Mouse (Mus musculus): ENCODE measurements at regions not wholly inside any gene's neighbourhood (a gene's known extent, or its start where the extent isn't known, plus 50 kb on each side); places are given as distances from the start of the nearest gene placed in this dataset.
A peak's percentile ranks its signal among the peaks of the same experiment; 100 is the strongest.

DNA sequence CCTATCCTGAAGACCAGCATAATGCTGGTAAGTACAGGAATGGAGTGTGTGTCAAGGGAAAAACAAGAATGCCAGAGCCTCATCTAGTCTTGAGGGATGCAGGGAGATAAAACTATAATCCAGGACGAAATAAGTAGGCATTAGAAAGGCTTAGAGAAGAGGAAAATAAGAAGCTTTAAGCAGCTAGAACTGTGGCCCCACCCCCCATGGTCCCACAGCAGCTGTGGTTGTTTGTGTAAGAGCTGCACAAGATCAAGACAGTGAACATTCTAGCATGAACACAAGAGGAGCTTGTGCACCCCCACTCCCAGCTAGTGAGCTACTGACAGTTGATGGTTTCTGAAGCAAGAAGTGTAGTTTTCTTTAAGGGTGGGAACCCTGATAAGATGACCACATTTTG is 315.9 kb downstream of the Tmem135 start:
- DNase-seq (ENCODE audit: low read depth, low spot score) = no peak

DNA sequence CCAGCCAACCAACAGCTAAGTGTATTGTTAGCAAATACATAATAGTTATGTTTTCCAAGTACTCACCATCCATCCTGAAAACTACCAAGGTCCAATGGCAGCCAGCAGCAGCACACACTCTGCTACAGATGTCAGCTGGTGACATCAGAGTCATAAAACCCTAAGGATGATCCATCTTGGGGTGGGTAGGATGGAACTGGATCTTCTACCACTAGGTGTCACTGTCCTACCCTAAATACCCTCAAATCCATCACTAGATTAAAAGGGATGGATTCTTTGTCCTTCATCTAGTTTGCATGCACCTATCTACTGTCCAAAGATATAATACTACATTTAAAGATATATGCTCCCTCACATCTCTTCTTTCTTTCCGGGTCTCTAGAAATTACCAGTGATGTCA is 317.7 kb downstream of the Tmem135 start:
- peak; percentile 54 for DNase-seq (ENCODE audit: low read depth, low spot score)

DNA sequence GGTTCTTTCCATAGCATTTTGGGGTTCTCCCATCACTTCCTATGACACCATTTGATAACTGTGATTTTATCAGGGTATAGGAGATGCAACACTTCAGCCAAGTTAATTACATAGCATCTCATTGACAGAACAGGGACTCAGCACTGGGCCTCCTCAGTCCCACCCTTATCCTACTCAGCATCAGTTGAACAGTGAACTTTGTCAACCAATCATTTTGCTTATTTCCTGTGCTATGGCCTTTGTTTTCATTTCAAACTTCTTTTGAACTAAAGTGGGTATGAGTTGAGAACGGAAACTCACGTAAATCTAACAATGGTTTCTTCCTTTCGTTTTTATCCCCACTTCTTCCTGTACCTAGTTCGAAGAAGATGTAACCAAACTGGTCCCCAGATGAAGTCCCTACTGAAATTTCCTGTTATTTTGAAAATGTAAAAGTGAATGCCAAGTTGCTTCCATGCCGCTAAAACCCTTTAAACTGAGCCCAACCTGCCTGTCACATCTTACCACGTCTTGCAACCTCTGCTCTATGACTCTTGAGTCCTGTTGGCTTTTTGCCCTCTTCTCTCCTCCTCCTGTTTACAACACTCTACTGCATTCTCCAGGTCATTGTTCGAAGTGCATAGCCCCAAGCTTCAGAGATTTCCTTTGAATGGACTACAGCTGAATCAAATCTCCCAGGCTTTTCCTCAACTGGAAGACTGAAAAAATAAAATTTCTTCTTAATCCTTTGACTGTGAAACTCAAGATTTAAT is 329.9 kb downstream of the Tmem135 start:
- DNase-seq (ENCODE audit: low read depth, low spot score) = peak; percentile 1

DNA sequence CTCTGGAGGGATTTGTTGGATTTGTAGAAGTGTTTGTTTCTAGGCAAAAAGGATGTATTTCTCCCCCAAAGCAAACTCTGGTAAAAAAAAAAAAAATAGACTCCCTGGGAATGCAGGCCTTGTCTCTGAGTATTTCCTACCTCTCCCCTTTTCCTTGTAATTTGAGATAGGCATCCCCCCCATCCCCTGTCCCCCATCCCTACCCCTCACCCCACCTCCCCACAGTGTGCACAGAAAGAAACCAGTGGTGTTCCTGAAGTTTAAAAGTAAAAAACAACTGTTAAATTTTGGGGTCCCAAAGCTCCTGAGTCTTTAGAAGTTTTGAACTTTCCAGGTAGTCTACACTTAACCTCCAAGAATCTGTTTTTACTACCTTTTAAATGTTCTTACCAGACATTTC is 334.0 kb downstream of the Tmem135 start:
- no peak for DNase-seq (ENCODE audit: low read depth, low spot score)

DNA sequence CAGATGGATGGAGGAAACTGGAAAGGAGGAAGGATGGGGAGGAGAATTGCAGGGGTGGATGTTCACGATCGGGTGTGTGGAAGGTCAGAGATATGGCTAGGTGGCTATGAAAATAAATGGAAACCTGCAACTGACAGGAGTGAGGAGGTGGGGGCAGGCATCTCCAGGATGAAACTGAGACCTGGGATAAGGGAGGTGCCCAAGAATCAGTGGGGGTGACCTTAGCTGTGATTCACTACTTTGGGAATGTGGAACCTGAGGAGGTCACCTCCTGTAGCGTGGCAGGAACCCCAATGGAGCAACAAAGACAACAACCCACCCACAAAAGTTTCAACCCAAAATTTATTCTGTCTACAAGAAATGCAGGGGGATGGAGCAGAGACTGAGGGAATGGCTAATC is 339.6 kb downstream of the Tmem135 start:
- DNase-seq (ENCODE audit: low read depth, low spot score) = no peak

DNA sequence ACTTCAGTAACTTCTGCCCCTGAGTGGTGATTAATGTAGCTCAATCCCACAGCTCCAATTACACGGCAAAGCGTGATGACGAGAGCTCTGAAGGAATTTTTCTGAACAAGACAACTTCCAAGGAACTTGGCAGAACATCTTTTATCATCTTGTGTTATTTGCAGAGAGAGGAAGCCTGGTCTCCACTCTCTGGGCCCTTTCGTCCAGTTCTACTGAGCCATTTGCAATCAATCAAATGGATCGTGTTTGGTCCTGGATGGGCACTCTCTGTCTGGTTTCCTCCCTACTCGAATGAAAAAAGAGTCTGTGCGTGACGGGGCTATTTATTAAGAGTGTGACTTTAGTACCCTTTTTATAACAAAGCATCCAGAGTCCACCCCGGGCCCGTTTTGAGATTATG is 340.4 kb downstream of the Tmem135 start:
- no peak for DNase-seq (ENCODE audit: low read depth, low spot score)

DNA sequence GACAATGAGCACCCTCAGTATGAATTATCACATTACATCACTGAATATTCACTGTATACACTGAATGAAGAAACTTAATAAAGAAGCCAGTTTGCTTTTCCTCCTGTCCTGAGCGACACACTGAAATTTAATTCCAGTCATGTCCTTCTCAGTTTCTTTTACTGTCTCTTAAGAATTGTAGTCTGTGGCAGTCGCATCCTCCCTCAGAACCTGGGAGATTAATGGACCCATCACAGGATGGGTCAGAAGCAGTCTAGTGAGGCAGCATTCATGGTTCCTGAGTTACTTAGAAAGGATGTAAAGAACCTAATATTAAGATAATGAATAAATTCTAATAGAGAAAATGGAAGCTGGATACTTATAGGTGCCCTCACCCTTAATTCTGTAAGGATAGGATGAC is 349.5 kb downstream of the Tmem135 start:
- DNase-seq (ENCODE audit: low read depth, low spot score) = no peak

DNA sequence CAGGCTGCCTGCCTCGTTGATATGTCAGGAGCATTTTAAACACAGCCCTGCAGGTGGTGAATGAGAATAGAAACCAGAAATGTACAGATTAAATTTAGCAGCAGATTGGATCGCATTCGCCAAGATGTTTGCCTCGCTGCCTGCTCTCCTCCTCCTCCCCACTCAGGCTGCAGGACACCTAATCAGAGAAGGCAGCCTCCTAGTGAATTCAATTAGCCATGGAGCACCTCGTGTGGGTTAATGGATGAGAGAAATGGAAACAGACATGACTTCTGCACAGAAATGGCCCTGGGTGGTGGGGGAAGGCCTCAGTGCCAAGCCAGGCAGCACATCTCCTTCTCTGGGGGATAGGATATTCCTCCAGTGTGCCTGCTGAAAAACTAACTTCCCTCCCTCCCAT is 352.8 kb downstream of the Tmem135 start:
- no peak for DNase-seq (ENCODE audit: low read depth, low spot score)

DNA sequence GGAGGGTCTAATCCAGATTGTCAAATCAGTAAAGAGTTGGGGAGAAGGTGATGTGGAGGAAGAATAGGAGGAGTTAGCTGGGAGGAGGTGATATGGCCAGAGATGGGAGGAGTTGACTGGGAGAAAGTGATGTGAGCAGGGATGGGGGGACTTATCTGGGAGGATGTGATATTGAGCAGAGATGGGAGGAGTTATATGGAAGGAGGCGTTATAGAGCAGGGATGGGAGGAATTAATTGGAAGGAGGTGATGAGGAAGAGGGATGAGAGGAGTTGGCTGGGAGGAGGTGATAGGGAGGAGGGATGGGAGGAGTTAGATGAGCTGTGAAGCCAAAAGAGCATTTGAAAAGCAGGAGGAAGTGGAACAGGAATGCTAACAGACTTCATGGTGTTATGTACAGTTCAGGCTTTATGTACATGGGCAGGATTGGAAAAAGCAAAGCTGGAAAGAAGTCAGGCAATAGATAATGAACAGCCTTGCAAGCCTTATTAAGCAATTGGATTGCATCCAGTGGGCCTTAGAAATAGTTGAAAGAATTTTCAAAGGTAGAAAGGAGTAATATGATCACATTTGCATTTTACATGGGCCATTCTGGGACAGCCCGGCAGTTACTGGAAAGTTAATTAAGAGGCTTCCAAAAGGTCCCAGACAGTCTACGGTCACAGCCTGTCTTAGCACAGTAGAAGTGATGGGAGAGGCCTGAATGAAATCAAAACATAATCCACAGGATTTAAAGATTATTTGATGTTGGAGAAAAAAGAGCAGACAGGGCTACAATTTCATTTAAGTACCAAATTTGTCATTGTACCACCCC is 357.4 kb downstream of the Tmem135 start:
- no peak for DNase-seq (ENCODE audit: low read depth, low spot score)

DNA sequence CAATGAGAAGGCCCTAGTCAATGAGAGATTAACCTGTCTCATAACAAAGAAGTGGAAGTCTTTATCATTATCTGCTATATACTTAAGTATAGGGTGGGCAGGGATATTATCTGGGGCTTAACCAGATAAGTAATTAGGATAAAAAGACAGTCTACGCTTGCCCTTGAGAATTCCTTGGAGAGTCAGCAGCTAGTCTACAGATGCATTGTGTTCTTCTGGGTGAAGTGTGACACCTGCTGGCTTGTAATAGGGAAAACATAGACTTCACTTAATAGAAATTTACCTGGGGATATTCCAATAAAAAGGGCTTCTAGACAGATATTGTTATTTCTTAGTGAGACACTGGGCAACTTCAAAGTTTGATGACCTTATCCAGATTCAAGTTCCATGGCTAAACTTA is 361.0 kb downstream of the Tmem135 start:
- DNase-seq (ENCODE audit: low read depth, low spot score) = no peak

DNA sequence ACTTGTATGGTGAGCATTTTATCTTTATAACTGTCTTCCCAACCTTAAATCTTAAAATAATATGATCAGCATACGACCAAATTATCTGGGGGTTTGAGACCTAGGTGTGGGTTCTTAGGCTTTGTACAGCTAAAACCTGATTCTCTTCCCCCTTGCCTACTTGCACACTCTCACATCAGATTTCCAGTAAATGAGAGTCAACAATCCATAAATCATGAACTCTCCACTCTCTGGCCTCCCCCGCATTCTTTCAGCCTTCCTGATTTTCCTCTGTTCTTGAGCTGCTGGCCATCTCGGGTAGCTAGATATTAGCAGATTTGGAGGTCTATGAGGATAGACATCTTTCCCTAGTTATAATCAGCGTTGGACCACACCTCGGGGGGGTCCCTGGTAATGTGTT is 362.7 kb downstream of the Tmem135 start:
- DNase-seq (ENCODE audit: low read depth, low spot score) = no peak

DNA sequence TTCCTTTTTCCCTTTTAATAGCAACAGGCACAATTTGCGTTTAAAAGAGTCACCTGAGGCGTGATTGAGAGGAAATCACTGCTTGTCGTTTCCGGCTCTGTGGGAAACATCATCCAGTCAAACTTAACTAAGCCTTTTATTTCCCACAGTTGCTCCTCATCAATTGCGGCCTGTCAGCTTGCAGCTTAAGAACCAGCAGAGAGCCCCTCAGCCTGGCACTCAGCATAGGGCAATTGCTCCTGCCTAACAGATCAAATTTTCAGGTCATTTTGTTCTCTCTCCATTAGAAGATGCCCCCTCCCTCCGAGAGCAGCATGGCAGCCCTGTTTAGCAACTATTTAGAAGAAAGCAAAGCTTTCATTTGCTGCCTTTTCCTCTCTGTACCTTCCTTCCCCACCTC is 363.9 kb downstream of the Tmem135 start:
- no peak for DNase-seq (ENCODE audit: low read depth, low spot score)

DNA sequence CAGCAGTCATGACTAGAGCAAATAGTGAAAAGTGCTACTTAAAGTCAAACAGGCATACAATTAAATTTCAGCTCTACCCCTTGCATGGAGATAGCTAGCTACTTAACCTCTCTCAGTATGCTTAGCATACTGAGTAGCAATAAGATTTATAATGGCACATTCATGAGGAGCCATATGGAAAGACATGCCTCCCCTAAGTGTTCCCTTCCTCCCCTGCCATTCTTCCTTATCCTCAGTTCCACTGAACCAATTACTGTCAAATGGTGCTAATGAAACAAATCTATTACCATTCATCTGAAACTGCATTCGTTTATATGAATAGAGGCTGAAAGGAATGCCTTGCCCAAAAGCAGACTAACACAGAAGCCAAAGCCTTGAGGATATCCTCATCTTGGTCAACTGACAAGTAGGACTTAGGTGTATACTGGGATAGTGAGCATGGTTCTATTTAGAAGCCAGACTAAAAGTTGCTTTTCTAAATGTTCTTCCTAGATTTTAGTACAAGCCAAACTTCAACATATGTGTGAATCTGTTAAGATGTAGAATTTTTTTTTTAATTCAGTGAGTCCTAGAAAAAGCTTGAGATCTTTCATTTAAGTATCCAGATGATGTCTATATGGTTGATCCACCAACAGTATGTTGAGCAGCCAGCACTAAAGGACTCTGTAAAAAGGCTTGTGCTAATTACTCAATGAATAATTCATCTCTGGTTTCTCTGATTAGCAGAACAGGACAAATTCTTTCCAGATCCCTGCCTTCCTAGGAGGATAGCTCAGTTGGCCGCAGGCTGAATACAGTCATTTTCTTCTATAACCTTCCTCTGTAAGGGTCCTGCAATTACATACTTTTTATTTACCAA is 368.7 kb downstream of the Tmem135 start:
- no peak for DNase-seq (ENCODE audit: low read depth, low spot score)

DNA sequence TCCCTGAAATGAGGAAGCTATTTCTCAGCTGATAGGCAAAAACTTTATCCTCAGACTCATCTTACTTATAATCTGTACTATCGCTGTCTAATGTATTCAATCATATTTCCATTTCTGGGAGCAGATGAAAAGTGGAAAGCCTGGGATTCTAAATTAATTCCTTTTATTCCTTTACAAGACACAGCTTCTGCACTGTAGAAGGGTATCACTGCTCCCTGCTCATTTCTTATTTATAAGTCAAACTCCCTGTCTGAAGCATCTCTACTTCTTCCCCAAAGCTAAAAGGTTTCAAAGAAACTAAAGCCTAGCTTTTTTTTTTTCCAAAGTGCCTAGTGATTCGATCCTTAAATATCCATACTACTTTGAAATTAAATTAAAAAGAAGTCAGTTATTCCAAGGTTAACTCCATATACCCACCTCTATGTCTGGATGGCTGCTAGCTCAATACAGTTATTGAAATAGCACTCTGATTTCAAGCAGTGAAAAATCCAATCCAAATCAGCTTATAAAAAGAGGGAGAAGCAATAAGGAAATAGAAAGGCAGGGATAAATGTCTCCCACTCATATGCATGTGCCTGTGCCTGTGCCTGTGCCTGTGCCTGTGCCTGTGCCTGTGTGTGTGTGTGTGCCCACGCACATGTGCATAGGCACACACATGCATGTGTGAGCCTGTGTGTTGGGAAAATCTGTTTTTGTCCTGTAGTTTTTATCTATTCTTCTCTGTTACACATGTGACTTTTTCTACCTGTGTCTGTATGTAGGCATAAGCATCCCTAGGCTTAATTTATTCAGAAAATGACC is 380.6 kb downstream of the Tmem135 start:
- no peak for DNase-seq (ENCODE audit: low read depth, low spot score)

DNA sequence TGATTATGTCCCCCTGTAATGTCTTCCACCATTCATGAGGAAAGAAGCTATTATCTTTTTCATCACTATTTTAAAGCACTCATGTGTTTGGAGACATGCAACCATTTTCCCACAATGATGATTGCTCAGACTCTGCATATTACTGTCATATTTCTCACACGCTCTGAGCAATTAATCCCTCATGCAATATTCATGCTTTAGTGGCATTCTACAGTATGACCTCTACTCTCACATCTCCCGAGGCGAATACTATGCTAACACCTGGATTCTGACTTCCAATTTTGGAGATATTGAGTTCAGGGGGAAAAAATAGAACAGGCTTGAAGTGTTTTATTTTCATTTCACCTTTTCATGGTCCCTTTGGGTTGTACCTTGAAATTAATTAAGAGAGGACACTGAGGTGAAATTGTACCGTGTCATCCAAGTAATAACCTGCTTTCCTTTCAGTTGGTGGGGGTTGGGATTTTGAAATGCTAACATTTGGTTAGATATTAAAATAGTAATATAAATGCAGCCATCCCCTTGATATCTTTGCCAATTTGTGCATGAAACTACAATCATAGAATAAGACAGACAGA is 405.1 kb downstream of the Tmem135 start:
- DNase-seq (ENCODE audit: low read depth, low spot score) = no peak

DNA sequence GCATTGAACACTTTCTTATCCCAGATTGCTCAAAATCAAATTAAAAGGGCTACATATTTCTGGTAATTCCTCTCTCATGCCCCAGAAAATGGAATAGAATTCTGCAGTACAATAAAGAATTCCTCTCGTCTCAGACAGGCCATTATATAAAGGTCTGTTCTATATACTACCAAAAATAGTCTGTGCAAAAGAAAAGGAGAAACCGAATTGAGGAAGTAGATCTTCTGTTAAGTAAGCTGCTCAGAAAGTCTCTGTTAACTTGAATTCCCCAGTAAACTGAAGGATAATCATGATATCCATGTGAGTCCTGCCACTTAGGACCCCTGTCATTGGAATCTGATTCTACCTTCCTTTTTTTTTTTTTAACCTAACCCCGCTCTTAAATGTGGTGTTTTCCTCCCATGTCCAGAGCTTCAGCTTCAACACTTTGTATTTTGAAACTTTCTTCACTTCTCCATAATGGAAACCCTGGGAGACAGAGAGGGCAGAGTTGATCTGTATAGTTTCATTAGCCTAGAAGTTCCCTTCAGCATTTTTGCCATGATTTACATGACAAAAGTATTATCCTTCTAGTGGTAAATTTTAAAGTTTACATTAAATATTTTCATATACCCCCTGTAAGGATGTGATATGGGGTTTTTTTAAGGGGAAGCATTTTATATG is 406.1 kb downstream of the Tmem135 start:
- no peak for DNase-seq (ENCODE audit: low read depth, low spot score)

DNA sequence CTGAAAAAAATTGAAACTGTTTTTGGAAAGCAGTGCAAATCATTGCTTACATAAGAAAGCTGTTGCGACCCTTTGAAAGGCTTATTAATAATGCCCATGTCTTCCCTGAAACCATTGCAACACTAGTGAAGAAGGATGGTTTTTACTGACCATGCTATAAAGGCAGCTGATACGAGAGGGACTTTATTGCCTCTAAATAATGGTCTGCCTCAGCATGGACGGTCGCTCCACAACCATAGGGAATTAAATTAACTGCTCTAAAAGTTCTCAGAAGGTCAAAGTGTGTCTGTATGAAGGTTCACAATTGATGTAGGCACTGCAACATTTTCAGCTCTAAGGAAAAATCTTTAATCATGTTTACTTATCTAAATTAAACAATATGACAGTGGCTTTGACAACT is 429.6 kb downstream of the Tmem135 start:
- DNase-seq (ENCODE audit: low read depth, low spot score) = no peak

DNA sequence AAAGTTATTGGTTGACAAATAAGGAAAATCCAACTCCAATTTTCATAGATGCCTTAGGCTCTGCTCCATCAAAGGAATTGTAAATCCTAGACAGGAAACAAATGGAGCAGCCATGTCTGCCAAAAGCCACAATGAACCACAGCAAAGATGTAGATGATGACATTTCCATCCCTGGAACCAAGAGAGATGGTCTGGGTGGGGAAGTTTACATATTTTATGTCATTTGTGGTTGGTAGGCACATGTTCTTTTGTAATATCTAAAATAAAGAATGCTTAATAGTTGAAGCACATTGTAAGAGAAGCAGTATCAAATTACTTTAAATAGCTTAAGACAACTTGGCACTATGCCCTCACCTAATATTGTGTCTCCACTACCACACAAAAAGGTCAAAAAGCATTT is 443.2 kb downstream of the Tmem135 start:
- no peak for DNase-seq (ENCODE audit: low read depth, low spot score)

DNA sequence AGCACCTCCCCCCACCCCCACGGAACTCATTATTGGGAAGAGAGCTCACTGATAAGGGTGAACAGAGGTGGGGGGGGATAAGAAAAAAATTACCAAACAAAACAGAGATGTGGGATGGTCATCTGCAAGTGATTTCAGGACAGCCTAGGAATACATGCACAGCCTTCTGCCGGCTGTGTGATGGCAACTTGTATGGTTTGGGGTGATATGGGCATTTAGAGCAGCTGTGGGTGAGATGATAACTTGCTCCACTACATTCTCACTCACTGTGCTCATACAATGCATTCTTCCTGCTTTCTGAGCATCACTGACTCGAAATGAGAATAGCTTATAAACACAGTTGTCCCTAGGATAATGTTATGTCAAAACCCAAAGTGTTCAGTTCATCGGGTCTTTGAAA is 443.8 kb downstream of the Tmem135 start:
- DNase-seq (ENCODE audit: low read depth, low spot score) = no peak

DNA sequence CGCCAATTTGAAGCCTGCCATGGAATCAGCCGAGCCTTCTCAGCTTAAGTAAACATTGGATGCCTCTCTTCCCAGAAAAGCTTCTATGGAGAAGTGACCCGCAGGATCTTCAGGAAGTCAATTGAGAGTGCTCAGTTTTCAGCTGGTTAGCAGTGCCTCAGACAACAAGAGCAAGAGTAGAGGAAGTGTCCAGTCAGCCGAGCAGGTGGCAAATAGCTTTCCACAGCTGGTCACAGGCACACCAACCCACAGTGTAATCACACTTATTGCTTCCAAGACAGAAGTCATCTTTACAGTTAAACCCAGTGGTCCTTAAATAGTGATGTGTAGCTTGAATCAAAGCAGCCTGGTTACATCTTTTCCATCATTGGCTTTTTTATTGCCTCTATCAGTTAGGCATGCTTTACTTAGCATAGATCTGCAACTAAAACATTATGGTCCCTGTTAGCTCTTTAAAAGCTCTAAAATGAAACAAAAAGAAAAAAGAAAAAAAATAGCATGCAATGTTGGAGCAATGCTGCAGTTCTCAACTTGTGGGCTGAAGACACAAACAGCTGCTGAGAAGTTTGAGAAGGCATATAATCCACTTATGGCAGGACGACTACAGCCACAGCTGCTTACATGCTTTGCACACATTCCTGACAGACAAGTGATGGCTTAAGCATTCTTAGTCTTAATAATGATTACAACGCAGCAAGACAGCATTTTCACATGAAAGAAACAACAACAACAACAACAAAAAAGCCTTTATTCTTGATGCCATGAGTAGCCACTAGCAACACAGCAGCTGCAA is 444.5 kb downstream of the Tmem135 start:
- DNase-seq (ENCODE audit: low read depth, low spot score) = no peak

Data from CD4-positive, CD25-positive, alpha-beta regulatory T cell, adult 2 months (primary cell).